Mouse (Mus musculus) thymus, postnatal 4 days (tissue): ENCODE measurements around the gene Ap1s3.
"Not testable (repeated sequence)": the region's sequence is repeated elsewhere in the genome, so short reads cannot be mapped to it uniquely, and the experiment has no call there.

Source experiments
- DNase-seq: peaks from one replicate; pipeline ENCODE4 v3.0.0; 2021

The Ap1s3 gene

GRCm38 (mm10) chr1:79659598-79659997 lies 12.2 kb downstream of the Ap1s3 start:
- DNase-seq = no peak

GRCm38 (mm10) chr1:79657411-79657810 lies 14.4 kb downstream of the Ap1s3 start:
- no peak for DNase-seq

GRCm38 (mm10) chr1:79655819-79656555 lies 15.8 kb downstream of the Ap1s3 start:
- no peak for DNase-seq

GRCm38 (mm10) chr1:79654948-79655347 lies 16.8 kb downstream of the Ap1s3 start:
- DNase-seq = no peak

- no peak for DNase-seq
These were observed 28.2 kb downstream of the Ap1s3 start for GRCm38 (mm10) chr1:79643411-79644110.

- no peak for DNase-seq
These were observed 29.1 kb downstream of the Ap1s3 start for GRCm38 (mm10) chr1:79642680-79643079.

- no peak for DNase-seq
These were observed 30.4 kb downstream of the Ap1s3 start for GRCm38 (mm10) chr1:79641355-79641754.

GRCm38 (mm10) chr1:79640151-79640550 lies 31.6 kb downstream of the Ap1s3 start:
- peak; percentile 15 for DNase-seq

- DNase-seq = no peak
These were observed 32.1 kb downstream of the Ap1s3 start for GRCm38 (mm10) chr1:79639683-79640082.

GRCm38 (mm10) chr1:79639107-79639506 lies 32.7 kb downstream of the Ap1s3 start:
- DNase-seq = no peak

- no peak for DNase-seq
These were observed 34.0 kb downstream of the Ap1s3 start for GRCm38 (mm10) chr1:79637768-79638167.

GRCm38 (mm10) chr1:79631521-79631920 lies 40.3 kb downstream of the Ap1s3 start:
- no peak for DNase-seq

- DNase-seq = no peak
These were observed 42.0 kb downstream of the Ap1s3 start for GRCm38 (mm10) chr1:79629726-79630125.

- DNase-seq = peak; percentile 60
These were observed 45.6 kb downstream of the Ap1s3 start for GRCm38 (mm10) chr1:79626140-79626539.

GRCm38 (mm10) chr1:79619434-79619833 lies 52.3 kb downstream of the Ap1s3 start:
- DNase-seq = no peak

GRCm38 (mm10) chr1:79616492-79616891 lies 55.3 kb downstream of the Ap1s3 start:
- DNase-seq = no peak

GRCm38 (mm10) chr1:79614456-79614855 lies 57.3 kb downstream of the Ap1s3 start:
- peak; percentile 19 for DNase-seq

GRCm38 (mm10) chr1:79611271-79611670 lies 60.5 kb downstream of the Ap1s3 start:
- peak; percentile 10 for DNase-seq

- not testable (repeated sequence) for DNase-seq
These were observed 62.9 kb downstream of the Ap1s3 start for GRCm38 (mm10) chr1:79608856-79609255.

- no peak for DNase-seq
These were observed 69.3 kb downstream of the Ap1s3 start for GRCm38 (mm10) chr1:79602500-79602899.

GRCm38 (mm10) chr1:79598385-79599178 lies 73.2 kb downstream of the Ap1s3 start:
- DNase-seq = no peak

- DNase-seq = no peak
These were observed 79.0 kb downstream of the Ap1s3 start for GRCm38 (mm10) chr1:79592721-79593277.

GRCm38 (mm10) chr1:79591091-79591490 lies 80.7 kb downstream of the Ap1s3 start:
- no peak for DNase-seq
